Mouse (Mus musculus): ENCODE measurements around the gene Ppp1r35. TPM values are rescaled to one million over a fixed set of nuclear protein-coding genes. Genes with fewer than 3 reads are reported as not detected.
A peak's percentile ranks its signal among the peaks of the same experiment; 100 is the strongest.

Gene Ppp1r35
- polyA plus RNA-seq, 1 experiment from 2014 or later: 61.5 TPM

GRCm38 (mm10) chr5:137755425-137755824, 23.2 kb upstream of the Ppp1r35 start:
- Histone ChIP-seq H3K36me3 (peaks cover 66% of the 10 kb centered on the region), H3K27ac (no peak overlapping the region), H3K9me3 (no peaks in the 10 kb centered on the region), H3K4me1 (0 out of 2 replicates have a peak, but pooled peaks cover 5% of the 10 kb centered on the region), H3K27me3 (replicated peaks) (no peaks in the 10 kb centered on the region), H3K9ac (no peak overlapping the region), H3K4me3 (no peak overlapping the region), H3K4me2 (replicated peaks) (no peak overlapping the region)
- WGBS: 89% methylated on average over 5 of the region's 5 CpGs
- ATAC-seq (ENCODE audit: low FRiP score, low read depth): no peak

- Histone ChIP-seq H3K27me3 (replicated peaks) (no peaks in the 10 kb centered on the region), H3K4me2 (replicated peaks) (no peak overlapping the region), H3K9me3 (no peaks in the 10 kb centered on the region), H3K27ac (no peak overlapping the region), H3K4me1 (0 out of 2 replicates have a peak, but pooled peaks cover 5% of the 10 kb centered on the region), H3K36me3 (peaks cover 63% of the 10 kb centered on the region), H3K9ac (no peak overlapping the region), H3K4me3 (no peak overlapping the region)
- 90% methylated on average over 3 of the region's 3 CpGs for WGBS
- no peak for ATAC-seq (ENCODE audit: low FRiP score, low read depth)
Measured at GRCm38 (mm10) chr5:137756106-137756505, 22.5 kb upstream of the Ppp1r35 start.

DNA sequence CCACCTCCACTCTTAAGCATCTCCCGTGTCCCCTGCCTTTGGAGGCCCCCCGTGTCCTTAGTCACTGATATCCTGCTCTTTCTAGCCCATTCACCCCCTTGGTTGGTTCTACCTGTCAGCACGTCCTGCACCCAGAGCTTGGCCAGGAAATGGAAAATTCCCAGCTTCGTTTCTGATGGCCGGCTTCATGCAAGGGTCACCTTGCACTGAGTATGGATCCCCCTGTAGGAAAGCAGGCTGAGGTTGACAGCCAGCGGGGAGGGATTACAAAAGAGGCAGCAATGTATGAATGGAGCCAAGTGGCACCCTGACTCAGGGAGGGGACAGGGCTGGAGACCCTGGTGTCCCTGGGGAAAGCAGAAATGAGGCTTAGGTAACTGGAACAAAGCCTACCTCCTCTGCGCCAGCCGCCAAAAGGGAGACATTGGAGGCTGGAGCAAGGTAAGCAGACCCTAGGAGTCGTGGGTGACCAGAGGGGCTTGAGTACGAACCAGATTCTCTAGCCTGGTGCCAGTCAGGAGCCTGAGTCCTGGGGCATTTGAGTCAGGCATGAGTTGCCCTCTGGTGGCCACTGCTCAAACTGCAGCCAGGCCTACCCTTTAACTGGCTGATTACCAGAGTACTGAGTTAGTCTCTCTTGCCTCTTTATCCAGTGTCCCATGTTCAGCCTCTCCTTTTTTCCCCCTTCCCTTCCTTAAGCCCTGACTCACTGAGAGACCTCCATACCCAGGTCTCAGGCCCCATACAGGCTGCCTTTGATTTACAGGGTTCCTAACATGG, 21.6 kb upstream of the Ppp1r35 start:
- Histone ChIP-seq H3K4me1 (0 out of 2 replicates have a peak, but pooled peaks cover 5% of the 10 kb centered on the region), H3K4me2 (replicated peaks) (no peak overlapping the region), H3K9me3 (no peaks in the 10 kb centered on the region), H3K27ac (no peak overlapping the region), H3K4me3 (no peak overlapping the region), H3K36me3 (peaks cover 53% of the 10 kb centered on the region), H3K9ac (no peak overlapping the region), H3K27me3 (replicated peaks) (no peaks in the 10 kb centered on the region)
- peak; percentile 45 for ATAC-seq (ENCODE audit: low FRiP score, low read depth)
- WGBS: 43% methylated on average over 10 of the region's 10 CpGs

GRCm38 (mm10) chr5:137757887-137758286, 20.8 kb upstream of the Ppp1r35 start:
- Histone ChIP-seq H3K4me2 (replicated peaks) (no peak overlapping the region; the same call in 1 of the 2 replicates), H3K4me3 (no peak overlapping the region), H3K9ac (no peak overlapping the region), H3K27me3 (replicated peaks) (no peaks in the 10 kb centered on the region), H3K27ac (no peak overlapping the region), H3K9me3 (no peaks in the 10 kb centered on the region), H3K36me3 (peaks cover 47% of the 10 kb centered on the region), H3K4me1 (0 out of 2 replicates have a peak, but pooled peaks cover 5% of the 10 kb centered on the region)
- ATAC-seq (ENCODE audit: low FRiP score, low read depth): peak; percentile 45; the same call in 1 of the 2 replicates
- WGBS: 70% methylated on average over 6 of the region's 6 CpGs

- Histone ChIP-seq H3K4me3 (no peak overlapping the region), H3K4me2 (replicated peaks) (no peak overlapping the region), H3K27ac (no peak overlapping the region), H3K27me3 (replicated peaks) (no peaks in the 10 kb centered on the region), H3K9ac (no peak overlapping the region), H3K9me3 (no peaks in the 10 kb centered on the region), H3K36me3 (peaks cover 36% of the 10 kb centered on the region), H3K4me1 (0 out of 2 replicates have a peak, but pooled peaks cover 5% of the 10 kb centered on the region)
- WGBS: 94% methylated on average over 19 of the region's 19 CpGs
- no peak for ATAC-seq (ENCODE audit: low FRiP score, low read depth)
Measured at GRCm38 (mm10) chr5:137758921-137759534, 19.6 kb upstream of the Ppp1r35 start.

DNA sequence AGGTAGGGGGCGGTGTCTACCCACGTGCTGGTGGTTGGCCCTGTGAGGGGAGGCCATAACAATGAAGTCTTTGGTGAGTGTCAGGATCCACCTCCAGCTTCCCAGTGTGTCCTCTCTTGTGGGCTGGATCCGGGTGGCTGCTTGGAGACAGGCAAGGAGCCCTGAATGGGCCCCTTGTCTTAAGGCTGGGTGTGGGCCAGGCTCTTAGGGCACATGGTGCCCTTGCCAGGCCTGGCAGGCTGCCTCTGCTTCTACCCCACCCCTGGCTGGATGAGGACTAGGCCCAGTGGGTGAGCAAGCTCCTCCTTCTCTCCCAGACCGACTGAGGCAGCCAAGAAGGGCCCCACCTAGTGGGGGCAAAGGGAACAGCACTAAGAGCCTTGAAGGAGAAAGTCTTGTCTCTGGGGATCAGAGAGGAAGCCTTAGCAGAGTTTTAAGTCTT, 18.7 kb upstream of the Ppp1r35 start:
- Histone ChIP-seq H3K4me3 (no peak overlapping the region), H3K36me3 (peaks cover 32% of the 10 kb centered on the region), H3K4me2 (replicated peaks) (no peak overlapping the region), H3K4me1 (0 out of 2 replicates have a peak, but pooled peaks cover 5% of the 10 kb centered on the region), H3K27ac (no peak overlapping the region), H3K9ac (no peak overlapping the region), H3K9me3 (no peaks in the 10 kb centered on the region), H3K27me3 (replicated peaks) (no peaks in the 10 kb centered on the region)
- 27% methylated on average over 4 of the region's 4 CpGs for WGBS
- peak; percentile 62 for ATAC-seq (ENCODE audit: low FRiP score, low read depth)

GRCm38 (mm10) chr5:137764609-137765340, 13.9 kb upstream of the Ppp1r35 start:
- Histone ChIP-seq H3K36me3 (0 out of 2 replicates have a peak, but pooled peaks cover 2% of the 10 kb centered on the region), H3K9ac (no peak overlapping the region), H3K4me2 (replicated peaks) (no peak overlapping the region), H3K27ac (no peak overlapping the region), H3K27me3 (replicated peaks) (no peaks in the 10 kb centered on the region), H3K4me3 (no peak overlapping the region), H3K4me1 (no peaks in the 10 kb centered on the region), H3K9me3 (no peaks in the 10 kb centered on the region)
- WGBS: 50% methylated on average over 9 of the region's 9 CpGs
- no peak for ATAC-seq (ENCODE audit: low FRiP score, low read depth)

DNA sequence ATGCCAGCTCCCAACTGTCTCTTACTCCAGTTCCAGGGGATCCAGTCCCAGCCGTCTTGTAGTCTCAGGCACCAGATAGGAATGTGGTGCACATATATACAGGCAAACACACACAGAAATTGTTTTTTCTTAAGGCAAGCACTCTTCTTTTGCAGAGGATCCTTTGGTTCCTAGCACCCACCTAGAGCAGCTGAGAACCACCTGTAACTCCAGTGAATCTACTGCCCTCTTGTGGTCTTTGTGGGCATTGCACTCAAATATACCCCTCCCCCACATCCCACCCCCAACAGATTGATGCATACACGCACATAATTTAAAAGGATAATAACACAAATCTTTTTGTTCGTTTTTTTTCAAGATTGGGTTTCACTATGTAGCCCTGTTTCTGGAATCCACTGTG, 12.4 kb upstream of the Ppp1r35 start:
- no peaks in the 10 kb centered on the region for H3K9me3 ChIP-seq
- ATAC-seq (ENCODE audit: low FRiP score, low read depth): no peak
- 59% methylated on average over 3 of the region's 3 CpGs for WGBS
- H3K9ac ChIP-seq: no peak overlapping the region
- H3K36me3 ChIP-seq: no peaks in the 10 kb centered on the region
- no peaks in the 10 kb centered on the region for H3K4me1 ChIP-seq
- no peak overlapping the region for H3K27ac ChIP-seq
- no peaks in the 10 kb centered on the region for H3K27me3 ChIP-seq (replicated peaks)
- no peak overlapping the region for H3K4me3 ChIP-seq
- no peak overlapping the region for H3K4me2 ChIP-seq (replicated peaks)

- Histone ChIP-seq H3K4me2 (replicated peaks) (no peak overlapping the region), H3K4me1 (no peaks in the 10 kb centered on the region), H3K27ac (no peak overlapping the region), H3K27me3 (replicated peaks) (no peaks in the 10 kb centered on the region), H3K9ac (no peak overlapping the region), H3K9me3 (no peaks in the 10 kb centered on the region), H3K36me3 (no peaks in the 10 kb centered on the region), H3K4me3 (no peak overlapping the region)
- 0 out of 2 replicates have a peak, but pooled peaks have one; percentile 44 for ATAC-seq (ENCODE audit: low FRiP score, low read depth)
- 25% methylated on average over 1 of the region's 1 CpGs for WGBS
Measured at GRCm38 (mm10) chr5:137768475-137768874, 10.2 kb upstream of the Ppp1r35 start.

- no peak overlapping the region for H3K27ac ChIP-seq
- no peak for ATAC-seq (ENCODE audit: low FRiP score, low read depth)
- no peaks in the 10 kb centered on the region for H3K4me1 ChIP-seq
- no peaks in the 10 kb centered on the region for H3K9me3 ChIP-seq
- no peak overlapping the region for H3K4me2 ChIP-seq (replicated peaks)
- no peak overlapping the region for H3K9ac ChIP-seq
- whole genome bisulfite sequencing: 41% methylated on average over 2 of the region's 2 CpGs
- H3K27me3 ChIP-seq (replicated peaks): no peaks in the 10 kb centered on the region
- H3K36me3 ChIP-seq: no peaks in the 10 kb centered on the region
- H3K4me3 ChIP-seq: no peak overlapping the region
Measured at GRCm38 (mm10) chr5:137770709-137771108, 7.9 kb upstream of the Ppp1r35 start.

DNA sequence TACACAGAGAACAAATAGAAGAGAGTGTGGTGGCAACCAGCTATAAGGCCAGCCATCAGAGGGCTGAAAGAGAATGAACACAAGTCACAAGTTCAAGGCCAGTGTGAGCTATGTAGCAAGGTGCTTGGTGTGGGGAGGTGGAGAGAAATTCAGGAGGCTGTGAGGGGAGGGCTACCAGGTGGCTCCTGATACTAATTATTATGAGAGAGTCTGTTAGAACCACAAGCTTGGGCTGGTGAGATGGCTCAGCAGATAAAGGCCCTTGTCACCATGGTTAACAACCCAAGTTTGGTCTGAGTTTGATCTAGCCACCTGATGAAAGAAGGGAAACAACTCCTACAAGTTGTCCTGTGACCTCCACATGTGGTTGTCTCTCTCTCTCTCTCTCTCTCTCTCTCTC, 5.9 kb upstream of the Ppp1r35 start:
- ATAC-seq (ENCODE audit: low FRiP score, low read depth): no peak
- H3K9me3 ChIP-seq: no peaks in the 10 kb centered on the region
- H3K4me3 ChIP-seq: no peak overlapping the region
- no peaks in the 10 kb centered on the region for H3K36me3 ChIP-seq
- no peaks in the 10 kb centered on the region for H3K27me3 ChIP-seq (replicated peaks)
- H3K4me2 ChIP-seq (replicated peaks): no peak overlapping the region
- H3K4me1 ChIP-seq: no peaks in the 10 kb centered on the region
- no peak overlapping the region for H3K27ac ChIP-seq
- no peak overlapping the region for H3K9ac ChIP-seq
